Mouse (Mus musculus) kidney, postnatal 36 days (tissue): ENCODE results near the gene Dgki.
A peak's percentile ranks its signal among the peaks of the same experiment; 100 is the strongest.

ENCODE experiments used
- DNase-seq, 2 experiments: peaks; one replicate each; pipeline ENCODE4 v3.0.0; 2021 to 2022; ENCODE audit warnings: mixed read lengths in 2 of 2

Gene Dgki

GRCm38 (mm10) chr6:37292068-37292467, 7.9 kb downstream of the Dgki start:
- no peak for DNase-seq

DNA sequence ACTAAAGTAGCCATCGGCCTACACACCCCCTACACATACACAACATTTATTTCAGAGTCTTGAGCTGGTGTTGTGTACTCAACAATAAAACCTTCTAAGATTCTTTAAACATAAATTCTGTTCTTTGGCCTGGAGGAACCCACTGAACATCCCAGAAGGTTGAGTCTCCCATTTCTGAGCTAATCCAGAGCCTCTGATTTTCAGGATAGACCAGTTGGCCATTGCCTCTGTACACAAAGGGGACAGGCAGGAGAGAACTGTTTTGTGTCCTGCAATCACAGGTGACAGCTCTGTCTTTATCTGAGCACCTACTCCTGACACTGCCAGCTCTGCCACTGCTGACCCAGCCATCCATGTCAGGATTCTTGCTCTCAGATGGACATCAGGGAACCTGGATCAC, 8.8 kb downstream of the Dgki start:
- no peak for DNase-seq

- no peak for DNase-seq
Observed at GRCm38 (mm10) chr6:37290691-37291090, 9.3 kb downstream of the Dgki start.

DNA sequence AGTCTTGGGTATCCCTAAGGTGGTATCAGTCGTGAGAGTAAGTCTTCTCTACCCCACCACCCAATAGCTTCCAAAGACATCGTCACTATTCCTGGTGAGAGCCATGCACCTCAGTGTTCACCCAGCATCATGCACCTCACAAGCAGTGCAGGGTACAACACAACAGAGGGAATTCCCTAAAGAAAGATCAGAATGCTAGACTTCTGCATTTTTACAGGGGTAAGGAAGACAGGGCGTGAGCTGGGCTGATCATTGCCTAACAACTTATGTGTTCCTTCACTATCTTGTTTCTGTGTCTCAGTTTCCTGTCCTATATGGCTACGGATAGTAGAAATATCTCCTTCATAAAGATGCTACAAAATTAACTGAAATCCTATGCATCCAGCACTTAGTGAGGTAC, 13.8 kb downstream of the Dgki start:
- DNase-seq: no peak

DNA sequence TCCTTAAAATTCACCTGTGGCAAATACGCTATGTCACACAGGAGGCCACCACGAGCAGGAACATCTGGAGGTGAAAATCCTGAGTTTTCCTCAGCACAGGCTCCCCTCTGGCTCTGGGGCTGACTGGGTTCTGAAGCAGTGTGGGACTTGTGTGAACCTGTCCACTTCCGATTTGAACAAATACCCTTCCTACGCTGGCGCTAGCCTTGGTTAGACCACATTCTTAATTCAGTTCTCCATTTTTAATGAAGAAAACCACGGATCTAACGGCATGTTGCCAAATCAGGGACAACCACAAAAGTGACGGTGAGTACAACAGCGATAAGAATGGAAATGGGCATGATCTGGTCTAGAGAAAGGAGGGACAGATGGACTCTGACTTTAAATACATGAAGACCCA, 15.1 kb downstream of the Dgki start:
- DNase-seq: no peak

DNA sequence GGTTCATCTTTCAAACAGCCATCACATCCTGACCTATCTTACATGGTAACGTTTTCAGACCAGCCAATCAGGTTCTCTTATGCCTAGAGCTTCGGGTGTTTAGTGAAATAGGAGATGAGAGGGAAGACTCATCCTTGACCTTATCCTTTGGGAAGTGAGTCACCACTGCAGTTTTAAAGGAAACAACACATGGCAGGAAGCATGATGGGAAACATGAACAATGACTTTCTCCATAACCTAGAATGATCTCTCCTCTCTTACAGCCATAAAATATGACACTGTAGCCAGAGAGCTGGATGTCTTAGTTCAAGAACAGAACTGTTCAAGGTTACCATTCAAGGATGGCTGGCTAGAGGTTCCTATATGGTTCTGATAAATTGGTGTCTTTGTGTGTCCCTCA, 16.6 kb downstream of the Dgki start:
- DNase-seq: no peak

DNA sequence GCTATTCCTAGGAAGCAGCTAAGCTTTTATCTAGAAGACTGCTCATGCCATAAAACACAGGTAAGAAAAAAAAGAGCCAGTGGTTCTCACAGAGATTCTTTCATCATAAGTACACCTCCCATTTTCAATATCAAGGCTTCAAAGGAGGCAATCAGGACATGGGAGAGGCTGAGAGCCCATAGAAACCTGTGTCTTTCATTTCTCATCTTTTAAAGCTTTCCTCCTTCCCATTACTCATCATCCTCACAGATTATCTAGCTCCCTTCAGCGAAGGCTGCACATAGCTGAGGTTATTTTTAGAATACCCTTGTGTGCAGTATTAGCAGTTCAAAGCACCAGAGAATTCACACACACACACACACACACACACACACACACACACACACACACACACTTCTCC, 17.3 kb downstream of the Dgki start:
- no peak for DNase-seq

GRCm38 (mm10) chr6:37276834-37277715, 22.9 kb downstream of the Dgki start:
- no peak for DNase-seq

DNA sequence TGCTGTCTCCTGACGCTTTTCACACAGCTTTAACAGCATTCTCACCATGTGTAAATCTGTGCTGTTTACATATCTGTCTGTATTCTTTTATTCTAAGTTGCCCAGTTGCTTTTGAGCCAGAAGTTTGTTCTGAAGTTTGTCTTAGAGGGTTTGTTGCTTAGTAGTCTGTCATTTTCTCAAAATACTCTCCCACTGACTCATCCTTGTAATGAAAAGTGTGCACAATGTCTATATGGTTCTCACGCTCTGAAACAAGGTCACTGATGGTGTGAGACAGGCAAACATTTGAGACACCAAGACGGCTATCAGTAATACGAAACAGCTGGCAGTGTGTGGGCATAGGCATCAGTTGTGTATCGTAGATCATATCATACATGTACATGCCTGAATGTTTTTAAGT, 23.8 kb downstream of the Dgki start:
- DNase-seq: no peak

DNA sequence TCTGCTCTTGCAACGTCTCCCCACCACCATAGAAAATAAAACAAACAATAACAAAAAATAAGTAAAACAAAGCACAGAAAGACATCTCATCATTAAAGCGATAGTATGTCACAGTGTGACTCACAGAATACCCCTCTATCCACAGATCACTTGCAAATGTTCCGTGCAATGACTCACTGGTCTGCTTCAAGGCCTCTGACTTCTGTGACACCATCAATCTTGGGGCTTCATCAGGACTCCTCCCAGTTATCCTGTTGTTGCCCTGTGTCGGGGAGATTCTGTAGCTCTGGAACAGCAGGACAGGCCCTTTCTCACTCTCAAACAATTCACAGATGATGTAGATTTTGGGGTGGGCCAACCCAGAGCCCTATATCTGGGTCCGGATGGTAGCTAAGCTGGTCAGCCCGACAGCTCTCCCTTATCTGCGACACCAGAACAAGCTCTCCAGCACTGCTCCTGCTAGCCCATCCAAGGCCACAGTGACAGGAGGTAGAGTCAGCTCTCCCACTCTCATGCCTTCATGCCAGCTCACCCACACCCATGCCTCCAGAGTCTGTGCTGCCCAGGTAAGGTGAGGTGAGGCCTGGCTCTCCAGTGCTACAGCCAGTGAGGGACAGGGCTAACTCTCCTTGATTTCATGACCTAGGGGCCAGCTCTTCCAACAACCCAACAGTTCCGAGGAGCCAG, 28.9 kb downstream of the Dgki start:
- no peak for DNase-seq

GRCm38 (mm10) chr6:37268589-37268988, 31.4 kb downstream of the Dgki start:
- no peak for DNase-seq

DNA sequence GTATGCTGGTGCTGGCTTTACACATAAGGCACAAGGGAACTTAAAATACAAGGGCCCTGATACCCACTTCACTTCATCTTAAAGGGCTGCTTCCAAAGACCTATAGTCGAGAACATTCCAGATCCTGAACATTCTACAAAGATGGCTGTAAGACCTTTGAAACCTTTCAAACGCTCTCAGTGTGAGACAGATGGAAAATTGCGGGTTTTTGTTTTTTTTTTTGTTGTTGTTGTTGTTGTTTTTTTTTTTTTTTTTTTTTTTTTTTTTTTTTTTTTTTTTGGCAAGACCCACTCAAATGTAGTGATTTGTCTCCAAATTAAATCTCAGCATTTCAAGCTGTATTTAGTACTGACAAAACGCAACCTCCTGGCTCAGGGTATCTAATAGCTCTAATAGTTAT, 32.0 kb downstream of the Dgki start:
- no peak for DNase-seq

DNA sequence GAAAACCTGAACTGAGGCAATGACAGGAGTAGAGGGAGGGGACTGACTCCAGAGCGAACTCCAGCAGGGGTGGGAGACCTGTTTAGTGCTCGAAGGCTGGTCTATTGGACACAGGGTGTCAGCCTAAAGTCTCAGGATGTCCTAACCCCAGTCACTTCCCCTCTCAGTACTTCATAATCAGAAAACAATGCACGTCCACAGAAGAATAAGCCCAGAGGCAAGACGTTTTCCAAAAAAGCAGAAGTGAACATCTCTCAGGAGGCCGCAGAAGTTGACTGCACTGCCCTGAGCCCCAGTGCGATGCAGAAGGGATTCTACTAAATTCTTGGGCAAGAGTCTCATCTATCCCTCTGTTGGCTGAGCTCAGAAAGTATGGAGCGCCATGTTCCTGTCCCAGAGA, 37.5 kb downstream of the Dgki start:
- DNase-seq: no peak

- no peak for DNase-seq
Observed at GRCm38 (mm10) chr6:37261236-37261852, 38.6 kb downstream of the Dgki start.

DNA sequence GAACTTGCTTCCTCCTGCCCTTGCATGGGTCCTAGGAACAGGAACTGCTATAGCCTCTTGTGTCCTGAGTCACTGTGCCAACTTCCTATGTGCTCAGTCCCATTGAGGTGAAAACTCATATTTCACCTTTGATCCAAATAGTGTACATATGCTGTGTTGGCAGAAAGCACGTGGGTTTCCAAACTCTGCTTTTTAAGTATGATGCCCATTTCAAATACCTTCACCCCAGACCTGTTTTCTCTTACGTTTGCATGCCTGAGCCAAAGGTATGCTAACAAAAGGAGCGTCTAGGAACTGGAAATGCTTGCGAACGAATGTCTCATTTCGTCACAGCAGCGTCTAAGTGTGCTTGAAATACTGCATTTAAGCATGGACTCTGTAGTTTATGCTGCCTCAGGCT, 41.3 kb downstream of the Dgki start:
- DNase-seq: no peak

GRCm38 (mm10) chr6:37254144-37254543, 45.8 kb downstream of the Dgki start:
- peak; percentile 65 to 68 for DNase-seq

GRCm38 (mm10) chr6:37252536-37252935, 47.4 kb downstream of the Dgki start:
- no peak for DNase-seq

GRCm38 (mm10) chr6:37250671-37251070, 49.3 kb downstream of the Dgki start:
- no peak for DNase-seq

- DNase-seq: no peak
Observed at GRCm38 (mm10) chr6:37245757-37246156, 54.2 kb downstream of the Dgki start.

- DNase-seq: no peak
Observed at GRCm38 (mm10) chr6:37244074-37244473, 55.9 kb downstream of the Dgki start.

DNA sequence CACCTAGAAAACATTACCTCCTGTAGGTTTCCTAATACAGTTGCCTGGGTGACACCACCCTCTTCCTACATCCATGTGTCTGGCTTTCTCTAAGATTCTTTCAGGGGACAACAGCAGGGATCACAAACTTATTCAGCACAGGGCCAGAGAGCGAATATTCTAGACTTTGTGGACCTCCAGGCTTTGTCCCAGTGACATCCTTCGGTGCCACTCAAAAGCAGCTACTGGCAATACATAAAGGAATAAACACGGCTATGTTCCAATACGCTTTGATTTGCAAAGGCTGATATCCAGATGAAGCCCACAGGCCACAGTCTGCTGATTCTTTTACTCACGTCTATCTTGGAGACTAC, 57.2 kb downstream of the Dgki start:
- DNase-seq: no peak

DNA sequence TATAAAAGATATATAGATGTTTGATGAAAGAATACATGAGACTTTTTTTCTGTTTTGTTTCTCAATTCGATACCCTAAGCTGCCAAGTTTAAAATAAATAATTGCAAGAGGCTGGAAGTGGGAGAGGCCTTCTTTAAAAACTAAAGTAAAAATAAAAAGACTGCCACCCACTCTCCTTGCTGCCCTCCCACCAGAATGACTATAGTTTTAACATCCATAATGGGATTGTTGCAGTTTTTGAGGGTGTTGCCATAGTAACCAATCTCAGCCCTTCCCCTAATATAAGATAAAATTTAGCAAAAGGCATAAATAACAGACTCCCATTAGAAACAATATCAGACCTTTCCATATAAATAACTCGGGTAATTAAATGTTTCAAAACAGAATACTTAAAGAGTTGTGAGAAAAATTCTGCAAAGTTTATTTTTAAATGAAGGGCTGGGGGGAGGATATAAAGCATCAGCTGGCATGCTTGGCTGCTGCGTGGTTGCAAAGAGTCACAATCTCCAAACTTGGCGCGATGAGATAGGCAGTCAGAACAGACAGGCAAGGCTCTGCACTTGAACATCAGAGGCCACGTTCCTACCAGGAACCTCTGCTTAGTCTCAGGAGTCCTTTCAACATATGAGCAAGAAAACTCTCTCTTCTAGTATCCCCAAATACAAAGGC, 57.8 kb downstream of the Dgki start:
- DNase-seq: no peak

DNA sequence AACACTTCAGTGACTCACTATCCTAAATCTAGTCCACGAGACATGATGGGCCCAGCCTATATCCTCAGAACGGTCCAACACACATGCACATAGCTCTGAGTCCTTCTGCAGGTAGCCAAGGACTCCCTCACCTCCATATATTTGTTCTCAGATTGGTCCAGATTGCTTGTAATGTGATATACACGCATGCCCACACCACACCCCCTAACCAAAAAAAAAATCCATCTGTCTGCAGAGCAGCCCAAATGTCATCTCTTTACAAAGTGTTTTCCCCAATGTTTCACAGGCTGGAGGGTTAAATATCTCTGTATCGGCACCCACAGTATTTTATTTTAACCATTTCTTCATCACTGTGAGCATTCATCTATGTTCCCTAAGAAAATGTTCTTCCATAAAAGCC, 58.5 kb downstream of the Dgki start:
- DNase-seq: no peak

DNA sequence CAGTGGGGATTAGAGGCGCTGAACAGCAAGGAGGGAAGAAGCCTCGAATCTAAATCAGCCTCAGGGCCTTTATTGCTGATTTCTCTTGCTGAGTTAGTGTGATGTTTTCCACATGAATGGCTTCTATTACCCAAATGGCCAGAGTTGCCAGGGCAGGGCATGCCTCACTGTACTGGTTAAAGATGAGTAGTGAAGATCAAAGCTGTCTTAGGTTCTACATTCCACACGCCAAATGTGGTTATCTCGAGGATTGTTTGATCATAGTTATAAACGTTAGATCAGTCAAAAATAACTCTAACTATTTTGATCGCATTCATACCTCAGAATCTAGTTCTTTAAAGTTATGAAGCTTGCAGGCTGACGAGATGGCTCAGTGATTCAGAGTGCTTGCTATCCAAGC, 59.8 kb downstream of the Dgki start:
- DNase-seq: no peak
